Mouse (Mus musculus) T-helper 17 cell (primary cell): ENCODE measurements around the gene Cttn.

Source experiments
- in situ Hi-C, 2 experiments: fragments of 300-600 bp; cut with MboI, MseI; formaldehyde crosslinking; loops; 1 replicate in 1 of 2; 2 replicates in 1 of 2; pipeline ENCODE4 v1.15.1; 2025; ENCODE audit warnings: high pct_unique_total_duplicates in 2 of 2

The Cttn gene

DNA sequence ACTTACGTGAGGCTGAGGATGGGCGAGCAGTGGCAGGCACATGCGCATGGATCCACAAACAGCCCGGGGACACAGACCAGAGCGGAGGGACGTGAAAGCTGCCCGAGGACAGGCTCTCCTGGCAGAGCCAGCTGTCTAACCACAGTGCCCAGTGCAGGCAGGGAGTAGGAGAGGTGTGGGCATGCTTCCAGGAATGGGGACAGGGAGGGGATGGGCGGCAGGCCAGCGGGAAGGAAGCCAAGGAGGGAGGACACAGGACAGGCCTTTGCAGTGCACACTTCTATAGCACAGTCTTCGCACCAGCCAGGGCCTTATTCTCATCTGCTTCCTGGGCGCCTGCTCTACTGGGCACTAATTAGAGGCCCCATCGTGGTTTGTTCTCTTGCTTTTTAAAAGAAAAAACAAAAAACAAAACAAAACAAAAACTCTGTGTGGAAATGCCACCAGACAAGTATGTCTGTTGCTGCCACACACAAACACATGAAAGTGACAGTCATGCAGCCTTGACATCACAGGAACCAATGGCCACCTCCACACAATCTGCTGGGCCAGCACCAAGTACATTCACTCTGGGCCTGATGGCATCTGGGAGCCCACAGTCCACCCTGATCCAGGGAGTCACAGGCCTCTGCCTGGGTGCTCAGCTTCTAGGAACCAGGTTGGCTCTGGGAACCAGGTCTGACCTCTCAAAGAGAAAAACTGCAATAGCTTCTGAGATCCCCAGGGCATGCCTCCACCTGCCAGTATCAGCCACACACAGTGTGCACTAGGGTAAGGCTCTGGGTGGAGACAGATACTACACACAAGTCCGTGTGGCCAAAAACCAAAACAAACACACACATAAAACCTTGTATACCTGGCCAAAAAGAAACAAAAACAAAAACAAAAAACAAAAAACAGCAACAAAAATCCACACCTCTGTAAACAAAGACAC is 20.9 kb downstream of the Cttn start:
- in situ Hi-C loops, result no loop called here

DNA sequence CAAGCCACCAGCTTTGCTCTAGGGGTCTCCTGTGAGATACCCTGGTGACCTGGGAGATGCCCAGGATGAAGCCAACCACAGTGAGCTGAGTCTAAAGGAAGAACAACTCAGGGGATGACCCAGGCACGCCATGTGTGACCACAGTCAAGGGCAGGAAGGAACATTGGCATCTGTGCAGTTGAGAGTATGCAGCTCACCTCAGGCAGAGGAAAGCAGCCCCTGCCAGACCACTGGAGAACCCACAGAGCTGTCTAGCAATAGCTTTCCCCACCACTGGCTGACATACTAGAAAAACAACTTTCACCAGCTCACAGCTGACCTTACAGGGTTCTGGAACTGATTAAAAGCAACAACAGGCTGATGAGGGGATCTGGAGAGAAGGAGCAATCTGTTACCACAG is 22.6 kb downstream of the Cttn start:
- in situ Hi-C loops, result no loop called here

DNA sequence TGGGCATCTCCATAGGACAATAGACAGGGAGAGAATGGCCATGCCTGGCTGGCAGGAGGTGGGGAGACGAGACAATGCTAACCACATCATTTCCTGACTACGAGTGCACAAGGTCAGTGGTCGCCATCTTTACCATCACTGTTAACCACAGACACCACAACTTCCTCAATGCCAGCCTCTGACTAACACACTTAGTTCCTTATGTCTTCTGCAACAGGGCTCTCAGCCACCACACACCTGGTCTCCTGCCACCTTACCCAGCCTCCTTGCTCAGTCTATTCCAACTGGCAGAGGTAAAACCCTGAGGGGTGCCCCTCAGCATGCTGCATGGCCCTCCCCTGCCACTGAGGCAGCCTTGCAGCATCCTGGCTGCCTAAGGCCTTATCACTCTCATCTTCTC is 23.7 kb downstream of the Cttn start:
- in situ Hi-C loops, result no loop called here

DNA sequence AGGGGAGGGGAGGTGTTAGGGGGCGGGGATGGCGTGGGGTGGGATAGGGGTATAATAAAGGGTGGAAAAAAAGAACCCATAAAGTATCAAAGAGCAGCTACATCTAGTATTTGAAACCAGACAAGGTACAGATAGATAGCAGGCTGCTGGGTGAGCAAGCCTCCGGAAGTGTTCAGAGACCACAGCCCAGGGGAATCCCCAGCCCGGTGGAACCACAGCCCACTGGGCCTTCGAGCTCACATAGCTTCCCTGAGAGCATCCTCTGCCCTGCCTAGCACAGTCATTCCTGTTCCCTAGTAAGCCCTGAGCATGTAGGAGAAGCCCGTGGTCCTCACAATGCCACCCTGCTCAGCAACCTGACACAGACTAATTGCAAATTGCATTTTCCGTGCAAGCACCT is 26.0 kb downstream of the Cttn start:
- in situ Hi-C loops, result no loop called here

DNA sequence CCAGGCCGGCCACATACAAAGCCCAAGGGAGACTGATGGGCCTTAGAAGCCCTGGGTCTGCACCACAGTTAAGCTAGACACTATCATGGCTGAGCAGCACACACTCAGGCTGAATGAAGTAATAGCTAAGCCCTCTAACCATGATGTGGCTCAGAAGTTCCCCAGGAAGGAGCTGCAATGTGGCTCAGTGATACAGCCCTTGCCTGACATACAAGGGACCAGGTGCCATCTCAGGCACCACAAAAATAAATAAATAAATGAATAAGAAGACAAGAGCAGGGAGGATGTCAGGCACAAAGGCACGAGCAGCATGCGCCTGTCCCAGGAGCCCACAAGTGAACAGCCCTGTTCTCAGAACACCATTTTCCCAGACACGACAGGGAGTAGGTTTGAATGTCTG is 28.8 kb downstream of the Cttn start:
- in situ Hi-C loops, result no loop called here

DNA sequence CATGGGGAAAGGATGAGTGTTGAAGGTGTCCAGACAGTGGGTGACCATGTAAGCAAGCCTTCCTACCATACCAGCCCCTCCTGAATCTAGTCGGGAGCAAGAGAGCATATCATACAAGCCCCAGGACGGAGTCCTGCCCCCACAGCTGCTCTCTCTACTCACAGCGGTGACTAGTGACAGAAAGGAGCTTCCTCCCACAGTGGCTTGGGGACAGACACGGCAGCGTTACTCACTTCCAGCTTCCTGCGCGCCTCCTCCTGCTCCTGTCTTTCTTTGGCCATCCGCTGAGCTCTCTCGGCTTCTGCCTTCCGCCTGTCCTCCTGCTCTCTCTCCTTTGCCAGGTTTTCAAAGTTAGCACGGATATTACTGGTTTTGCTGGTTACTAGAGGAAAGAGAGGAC is 29.3 kb downstream of the Cttn start:
- in situ Hi-C loops, result no loop called here

DNA sequence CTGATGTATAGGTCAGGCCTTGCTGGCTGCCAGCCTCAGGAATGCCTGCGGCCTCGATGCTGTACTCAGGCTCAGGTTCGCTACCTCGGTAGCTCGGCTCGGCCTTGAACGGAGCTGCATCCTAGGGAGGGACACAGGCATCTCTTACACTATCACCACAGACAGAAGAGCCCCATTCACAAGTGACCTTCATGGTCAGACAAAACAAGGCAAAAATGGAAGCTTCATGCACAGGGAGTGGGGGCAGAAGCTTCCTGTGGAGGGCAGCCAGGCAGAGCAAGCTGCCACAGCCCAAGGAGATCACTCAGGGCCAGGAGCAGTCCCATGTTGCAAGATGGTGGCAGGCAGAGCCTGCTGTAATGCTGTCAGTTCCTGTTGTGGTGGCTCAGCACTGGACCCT is 32.0 kb downstream of the Cttn start:
- in situ Hi-C loops, result no loop called here

DNA sequence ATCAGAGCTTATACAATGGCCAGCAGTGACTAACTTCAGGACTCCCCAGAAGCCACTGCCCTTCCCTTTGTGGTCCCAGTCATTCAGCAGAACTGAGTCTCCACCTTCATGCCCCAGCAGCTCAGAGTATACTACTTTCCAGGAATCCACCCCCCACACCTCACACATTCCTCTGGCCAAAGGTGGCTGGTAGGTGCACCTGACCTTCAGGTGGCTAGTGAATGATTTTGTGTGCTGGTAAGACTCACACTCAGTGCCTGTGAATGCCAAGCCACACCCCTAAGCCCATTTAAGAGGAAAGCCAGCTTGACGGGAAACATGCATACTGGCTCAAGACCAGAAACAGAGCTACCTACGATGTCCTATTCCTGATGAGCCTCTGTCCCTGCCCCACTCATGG is 37.9 kb downstream of the Cttn start:
- in situ Hi-C loops, result no loop called here

DNA sequence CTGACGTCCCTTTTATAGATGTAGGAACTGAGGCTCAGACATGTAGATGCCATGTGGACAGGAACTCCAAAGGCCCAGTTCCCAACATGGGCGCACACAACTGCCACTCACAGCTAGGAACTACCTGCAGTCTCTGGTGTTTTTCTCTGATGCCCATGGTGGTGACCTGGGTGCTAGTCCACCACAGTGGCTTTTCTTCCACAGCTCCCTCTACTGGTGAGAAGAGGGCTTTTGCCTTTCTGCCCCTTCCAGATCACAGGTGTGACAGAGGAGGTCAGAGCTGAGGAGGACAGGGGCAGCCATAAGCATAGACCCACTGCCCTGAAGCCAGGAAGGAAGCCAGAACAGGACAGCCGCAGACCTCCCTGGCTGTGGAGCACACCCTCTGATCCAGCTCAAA is 43.3 kb downstream of the Cttn start:
- in situ Hi-C loops, result loop anchor here (5.0 kb wide), 1 partner anchor 210 kb away; no protein-coding TSS in a partner anchor

DNA sequence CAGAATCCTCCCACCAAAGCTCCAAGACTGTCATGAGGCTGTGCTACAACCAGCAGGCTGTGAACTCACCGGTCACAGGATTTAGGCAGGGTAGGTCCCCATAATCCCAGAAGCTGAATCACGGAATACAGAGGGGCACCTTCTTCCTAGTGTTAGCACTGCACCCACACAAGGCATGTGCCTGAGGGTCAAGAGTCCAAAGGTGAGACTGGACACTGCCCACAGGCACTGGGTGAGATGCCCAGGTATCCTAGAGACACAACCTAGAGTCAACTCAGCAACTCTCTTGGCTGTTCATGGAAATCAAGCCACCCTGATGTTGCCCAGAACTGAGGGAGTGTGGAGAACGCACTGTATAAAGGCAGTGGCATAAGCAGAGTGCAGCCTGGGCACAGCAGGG is 44.2 kb downstream of the Cttn start:
- in situ Hi-C loops, result loop anchor here (5.0 kb wide), 1 partner anchor 209 kb away; no protein-coding TSS in a partner anchor

DNA sequence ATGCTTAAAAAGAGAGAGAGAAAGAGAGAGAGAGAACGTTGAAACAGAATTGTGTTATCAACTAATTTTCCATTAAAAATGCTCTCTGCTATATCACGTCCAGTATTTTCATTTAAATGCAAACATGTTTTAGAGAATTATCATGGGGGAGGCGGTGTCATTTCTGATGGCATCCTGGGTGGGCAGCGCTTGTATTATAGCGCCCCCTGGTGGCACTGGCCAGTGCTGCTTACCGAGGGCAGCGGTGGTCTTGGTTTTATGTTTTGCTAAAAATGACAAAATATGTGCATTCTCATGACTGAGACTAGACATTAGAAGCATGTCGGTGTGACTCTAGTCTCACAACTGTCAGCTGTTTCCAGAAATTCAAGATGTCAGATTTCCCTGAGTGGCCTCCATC is 44.9 kb downstream of the Cttn start:
- in situ Hi-C loops, result loop anchor here (5.0 kb wide), 1 partner anchor 209 kb away; no protein-coding TSS in a partner anchor

DNA sequence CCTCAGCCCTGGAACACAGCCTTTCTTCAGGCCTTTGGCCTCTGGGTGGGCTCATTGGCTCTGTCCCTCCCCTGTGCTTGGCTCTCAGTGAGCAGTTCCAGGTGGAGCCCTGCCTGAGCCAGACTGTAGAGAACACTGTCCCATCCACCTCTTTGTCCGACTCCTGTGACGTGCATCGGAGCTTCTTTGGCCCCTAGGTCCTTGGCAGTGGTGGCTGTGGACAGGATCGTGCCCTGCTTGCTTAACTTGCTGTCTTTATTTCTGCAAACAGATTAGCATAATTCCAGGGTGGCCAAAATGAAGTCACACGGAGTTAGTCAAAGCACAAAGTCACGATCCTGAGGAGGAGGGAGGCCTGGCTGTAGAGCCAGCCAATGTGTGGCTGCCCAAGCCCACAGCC is 49.3 kb downstream of the Cttn start:
- in situ Hi-C loops, result no loop called here

DNA sequence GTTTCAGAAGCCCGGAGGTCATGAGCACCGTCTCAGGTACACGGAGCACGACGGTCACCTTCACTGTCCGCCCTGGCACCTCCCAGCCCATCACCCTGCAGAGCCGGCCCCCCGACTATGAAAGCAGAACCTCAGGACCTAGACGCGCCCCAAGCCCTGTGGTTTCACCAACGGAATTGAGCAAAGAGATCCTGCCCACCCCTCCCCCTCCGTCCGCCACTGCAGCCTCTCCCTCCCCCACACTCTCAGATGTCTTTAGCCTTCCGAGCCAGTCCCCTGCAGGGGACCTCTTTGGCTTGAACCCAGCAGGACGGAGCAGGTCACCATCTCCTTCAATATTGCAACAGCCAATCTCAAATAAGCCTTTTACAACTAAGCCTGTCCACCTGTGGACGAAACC is 50.3 kb downstream of the Cttn start:
- in situ Hi-C loops, result no loop called here

DNA sequence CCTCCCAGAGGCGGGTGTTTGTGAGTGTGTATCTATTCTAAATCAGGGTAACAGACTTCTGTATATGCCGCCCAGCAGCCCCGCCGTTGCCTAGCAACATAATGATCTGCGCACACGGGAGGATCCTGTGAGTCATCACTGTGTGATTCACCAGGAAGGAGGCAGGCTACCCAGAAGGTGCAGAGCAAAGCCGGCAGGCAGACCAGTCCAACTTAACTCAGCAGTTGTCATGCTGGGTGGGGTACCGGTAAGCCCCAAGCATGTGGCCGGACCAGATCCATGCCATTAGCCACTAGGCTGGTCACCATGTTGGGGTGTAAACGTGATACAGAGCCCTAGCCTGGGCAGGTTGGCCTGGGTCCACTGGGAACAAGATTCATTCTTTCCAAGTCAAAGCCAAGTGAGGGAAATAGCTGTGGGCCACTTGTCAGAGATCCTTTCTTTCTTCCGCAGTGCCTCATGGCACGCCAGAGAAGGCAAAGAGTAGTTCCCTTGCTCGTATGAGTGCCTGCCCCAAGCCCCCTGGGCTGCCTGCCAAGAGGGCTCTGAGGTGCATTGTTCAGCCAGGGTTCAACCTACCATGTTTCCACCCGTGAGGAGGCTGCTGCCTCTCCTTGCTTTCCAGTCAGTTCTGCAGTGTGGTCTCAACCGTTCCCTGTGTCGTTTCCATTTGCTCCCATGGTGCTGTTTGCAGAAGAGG is 53.0 kb downstream of the Cttn start:
- in situ Hi-C loops, result loop anchor here in 1 of 2 experiments (5.0 kb wide), 1 partner anchor 1220 kb away; no protein-coding TSS in a partner anchor

DNA sequence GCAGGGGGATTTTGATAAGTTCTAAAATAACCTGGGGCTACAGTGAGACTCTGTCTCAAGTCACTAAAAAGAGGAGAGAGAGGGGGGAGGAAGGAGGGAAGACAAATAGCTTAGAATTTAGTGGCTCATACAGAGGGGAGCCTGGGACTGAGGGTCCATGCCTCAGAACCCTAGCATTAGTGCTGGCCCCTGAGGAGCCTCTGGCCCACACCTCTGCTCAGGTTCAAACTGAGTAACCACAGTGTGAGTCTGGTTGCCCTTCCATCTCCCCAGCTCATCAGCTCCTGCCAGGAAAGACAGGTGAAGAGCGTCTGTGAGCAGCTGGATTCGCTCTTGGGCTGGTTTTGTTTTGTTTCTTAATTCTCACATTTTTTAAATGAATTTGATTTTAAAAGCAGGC is 53.6 kb downstream of the Cttn start:
- in situ Hi-C loops, result loop anchor here in 1 of 2 experiments (5.0 kb wide), 1 partner anchor 1220 kb away; no protein-coding TSS in a partner anchor

DNA sequence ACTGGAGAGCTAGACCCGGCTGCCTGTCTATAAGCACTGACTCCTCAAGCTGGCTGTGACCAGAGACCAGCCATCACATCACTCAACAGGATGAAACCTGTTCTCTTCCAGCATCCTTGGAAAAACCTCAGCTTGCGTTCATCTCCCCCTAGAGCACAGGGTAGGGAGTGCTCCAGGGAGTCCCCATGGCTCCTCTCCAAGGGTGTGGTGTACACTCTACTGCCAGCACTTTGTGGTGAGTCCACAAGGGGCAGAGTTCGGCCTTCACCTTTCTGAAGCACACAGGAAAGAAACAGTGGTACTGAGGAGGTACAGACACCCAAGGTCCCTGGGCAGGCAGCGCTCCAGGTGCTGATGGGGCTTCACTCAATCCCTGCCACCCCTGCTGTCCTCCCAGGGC is 55.0 kb downstream of the Cttn start:
- in situ Hi-C loops, result loop anchor here in 1 of 2 experiments (5.0 kb wide), 1 partner anchor 1218 kb away; no protein-coding TSS in a partner anchor

DNA sequence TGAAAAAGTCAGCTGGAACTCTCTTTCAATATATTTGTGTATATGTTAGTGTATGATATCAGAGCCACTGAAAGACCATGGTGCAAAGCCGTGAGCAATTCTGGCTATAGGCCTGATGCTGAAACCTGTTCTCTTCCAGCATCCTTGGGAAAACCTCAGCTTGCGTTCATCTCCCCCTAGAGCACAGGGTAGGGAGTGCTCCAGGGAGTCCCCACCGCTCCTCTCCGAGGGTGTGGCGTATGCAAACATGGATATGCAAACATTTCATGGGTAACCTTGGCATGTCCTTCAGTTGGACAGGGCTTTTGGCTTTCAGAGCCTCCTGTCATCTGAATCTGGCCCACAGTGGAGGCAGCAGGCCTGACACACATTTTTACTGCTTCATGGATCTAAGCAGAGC is 56.2 kb downstream of the Cttn start:
- in situ Hi-C loops, result loop anchor here in 1 of 2 experiments (5.0 kb wide), 1 partner anchor 1217 kb away; no protein-coding TSS in a partner anchor

DNA sequence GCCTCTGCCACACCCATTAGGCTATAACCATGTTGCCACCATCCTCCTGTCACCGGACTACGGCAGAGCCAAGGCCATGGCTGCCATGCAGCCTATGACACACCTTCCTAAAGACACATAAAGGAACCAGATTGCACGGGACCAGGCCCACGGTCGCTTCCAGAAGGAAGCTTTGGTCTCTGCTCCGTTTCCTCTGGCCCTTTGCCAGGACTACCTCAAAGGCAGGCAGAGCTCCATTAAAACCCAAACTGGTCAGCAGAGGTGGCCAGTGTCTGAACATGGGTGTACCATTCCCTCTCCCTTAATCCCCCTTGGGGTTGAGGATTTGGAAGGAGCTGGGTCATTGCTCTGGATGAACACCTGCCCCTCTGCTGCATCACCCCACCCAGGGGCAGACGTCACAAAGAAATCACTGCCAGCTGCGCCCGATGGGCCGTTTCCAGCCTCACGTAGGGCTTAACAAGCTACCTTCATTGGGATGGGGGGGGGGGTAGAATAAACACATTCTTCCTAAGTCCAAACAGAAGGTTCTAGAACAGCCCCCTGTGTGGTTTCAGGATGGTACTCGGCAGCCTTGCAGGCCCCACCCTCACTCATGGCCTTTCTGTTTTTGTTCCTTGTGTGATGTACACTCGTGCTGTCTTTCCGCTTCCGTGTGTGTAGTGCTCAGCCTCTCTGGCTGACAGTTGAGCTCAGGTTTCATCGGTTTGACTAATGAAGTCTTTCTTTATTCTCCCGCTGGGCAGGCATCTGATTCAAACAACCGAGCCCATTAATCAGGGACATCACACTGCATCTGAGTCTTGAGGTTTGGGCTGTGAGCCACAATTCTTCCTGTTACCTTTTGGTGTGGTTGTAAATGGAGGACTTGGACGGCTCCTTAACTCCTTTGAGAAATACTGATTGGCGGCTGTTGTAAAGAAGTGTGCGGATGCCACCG is 58.6 kb downstream of the Cttn start:
- in situ Hi-C loops, result no loop called here

DNA sequence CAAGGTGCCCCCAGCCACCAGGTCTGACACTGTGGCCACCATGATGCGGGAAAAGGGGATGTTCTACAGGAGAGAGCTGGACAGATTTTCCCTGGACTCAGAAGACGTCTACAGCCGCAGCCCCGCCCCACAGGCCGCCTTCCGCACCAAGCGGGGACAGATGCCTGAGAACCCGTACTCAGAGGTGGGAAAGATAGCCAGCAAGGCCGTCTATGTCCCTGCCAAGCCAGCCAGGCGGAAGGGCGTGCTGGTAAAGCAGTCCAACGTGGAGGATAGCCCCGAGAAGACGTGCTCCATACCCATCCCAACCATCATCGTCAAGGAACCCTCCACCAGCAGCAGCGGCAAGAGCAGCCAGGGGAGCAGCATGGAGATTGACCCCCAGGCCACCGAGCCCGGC is 61.1 kb downstream of the Cttn start:
- in situ Hi-C loops, result no loop called here

DNA sequence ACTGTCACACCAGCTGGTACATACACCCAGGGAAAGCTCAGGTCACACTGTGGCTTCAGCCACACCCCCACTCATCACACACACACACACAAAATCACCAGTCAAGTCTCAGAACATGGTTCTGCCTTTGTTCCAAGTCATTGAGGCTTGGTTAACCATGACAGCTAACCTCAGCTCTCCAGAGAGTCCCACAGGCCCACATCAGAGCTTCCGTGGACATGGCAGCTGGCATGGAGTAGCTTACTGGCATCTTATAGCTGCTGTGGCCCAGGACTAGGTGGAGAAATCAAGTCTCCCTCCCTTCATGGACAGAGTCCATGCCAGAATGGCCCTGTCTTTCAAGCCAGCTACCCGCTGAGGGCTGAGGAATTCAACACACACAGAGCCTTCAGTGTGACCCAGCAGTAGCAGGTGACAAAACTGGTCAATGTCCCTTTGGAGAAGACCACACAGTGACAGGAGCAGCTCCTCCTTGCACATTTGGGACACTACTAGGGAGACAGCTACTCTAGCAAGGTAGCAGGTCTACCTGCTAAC is 62.3 kb downstream of the Cttn start:
- in situ Hi-C loops, result no loop called here

DNA sequence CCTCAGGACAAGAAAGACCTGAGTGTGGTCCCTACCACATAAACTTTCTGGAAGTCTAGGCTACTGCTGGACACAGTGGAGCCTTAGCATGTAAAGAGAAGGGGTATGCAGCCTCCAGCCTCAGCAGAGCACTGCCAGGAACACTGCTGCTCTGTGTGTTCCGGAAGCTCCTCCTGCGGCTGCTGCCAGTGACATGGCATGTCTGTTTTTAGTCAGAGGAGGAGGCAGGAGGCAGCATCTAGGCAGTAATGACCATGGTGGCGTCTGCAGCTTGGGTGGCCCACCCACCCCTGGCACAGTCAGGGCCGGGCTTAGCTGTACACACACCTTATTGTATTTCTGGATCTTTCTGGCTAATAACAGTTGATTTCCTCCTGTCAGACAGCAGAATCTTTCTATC is 63.1 kb downstream of the Cttn start:
- in situ Hi-C loops, result no loop called here
